Mouse (Mus musculus) thymus, adult 18-20 months (tissue): ENCODE measurements around the gene Gm20390.
"Not testable (repeated sequence)": the region's sequence is repeated elsewhere in the genome, so short reads cannot be mapped to it uniquely, and the experiment has no call there.

Source experiments
- DNase-seq, 2 experiments: peaks; one replicate each; pipeline ENCODE4 v3.0.0; 2022; ENCODE audit warnings: mixed read lengths in 2 of 2

The Gm20390 gene

DNA sequence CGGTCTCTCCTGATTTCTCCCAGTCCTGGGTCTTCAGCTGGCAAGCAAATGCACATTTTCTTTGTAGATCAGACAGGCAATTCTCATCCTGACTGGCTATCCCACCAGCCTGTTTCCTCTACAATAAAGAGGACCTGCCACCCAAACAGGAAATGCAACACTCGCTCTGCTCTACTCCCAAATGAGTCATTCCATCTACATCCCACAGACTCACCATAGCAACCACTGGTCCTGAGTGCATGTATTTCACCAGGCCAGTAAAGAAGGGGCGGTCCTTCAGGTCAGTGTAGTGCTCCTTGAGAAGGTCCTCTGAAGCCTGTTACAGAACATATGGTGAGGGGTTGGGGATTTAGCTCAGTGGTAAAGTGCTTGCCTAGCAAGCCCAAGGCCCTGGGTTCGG lies 5.1 kb downstream of the Gm20390 start:
- no peak for DNase-seq

DNA sequence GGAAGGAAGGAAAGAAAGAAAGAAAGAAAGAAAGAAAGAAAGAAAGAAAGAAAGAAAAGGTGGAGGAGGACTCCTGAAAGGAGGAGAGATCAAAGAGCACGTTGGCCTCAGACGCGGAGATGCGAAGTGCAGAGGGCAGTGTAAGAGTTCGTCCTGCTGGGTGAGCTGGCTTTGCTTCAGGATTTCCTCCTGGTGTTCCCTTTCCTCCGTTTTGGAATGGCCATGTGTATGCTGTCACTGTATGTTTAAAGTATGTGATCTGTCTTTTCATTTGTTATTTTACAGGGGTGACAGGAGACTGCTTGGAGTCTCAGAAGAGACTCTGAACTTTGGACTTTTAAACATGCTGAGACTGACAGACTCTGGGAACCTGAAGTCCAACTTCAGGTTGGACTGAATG lies 6.6 kb downstream of the Gm20390 start:
- DNase-seq = no peak

DNA sequence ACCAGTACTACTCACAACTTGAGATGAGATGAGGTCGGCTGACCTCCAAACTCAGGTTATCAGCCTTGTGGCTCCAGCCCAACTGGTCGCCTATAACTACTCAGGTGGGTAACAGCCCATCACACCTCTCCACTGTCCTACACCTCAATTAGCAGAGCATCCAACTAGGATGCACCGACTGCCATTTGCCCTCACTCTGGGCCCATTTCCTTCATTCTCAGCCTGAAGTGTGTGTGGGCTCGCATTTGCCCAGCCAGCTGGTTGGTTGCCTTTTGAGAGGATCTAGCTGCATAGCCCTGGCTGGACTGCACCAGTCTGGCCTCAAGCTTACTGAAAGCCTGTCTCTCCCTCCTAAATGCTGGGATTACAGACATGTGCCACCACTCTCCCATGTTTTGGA lies 10.3 kb downstream of the Gm20390 start:
- no peak for DNase-seq

DNA sequence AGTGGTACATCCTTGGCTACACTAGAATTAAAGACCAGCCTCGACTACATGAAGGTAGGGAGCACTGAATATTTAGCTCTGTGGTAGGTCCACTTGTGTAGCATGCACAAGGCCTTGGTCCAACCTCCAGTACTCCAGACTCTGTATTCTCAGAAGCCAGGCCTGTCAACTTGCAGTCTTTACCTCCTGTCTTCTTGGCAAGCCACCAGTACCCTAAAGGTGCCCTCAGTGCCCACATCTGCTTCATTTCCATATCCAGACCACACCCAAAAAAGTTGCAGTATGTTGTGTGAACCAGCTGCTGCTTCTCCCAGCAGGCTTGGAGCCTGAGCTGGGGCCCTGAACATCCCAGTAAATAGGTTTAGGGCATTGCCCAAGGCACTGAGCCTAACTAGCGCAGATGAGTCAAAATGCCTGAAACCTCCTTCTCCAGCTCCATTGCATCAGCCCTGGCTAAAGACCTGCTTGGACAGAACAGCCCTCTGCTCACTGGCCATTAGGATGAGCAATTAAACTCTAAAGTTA lies 11.0 kb downstream of the Gm20390 start:
- DNase-seq = no peak

DNA sequence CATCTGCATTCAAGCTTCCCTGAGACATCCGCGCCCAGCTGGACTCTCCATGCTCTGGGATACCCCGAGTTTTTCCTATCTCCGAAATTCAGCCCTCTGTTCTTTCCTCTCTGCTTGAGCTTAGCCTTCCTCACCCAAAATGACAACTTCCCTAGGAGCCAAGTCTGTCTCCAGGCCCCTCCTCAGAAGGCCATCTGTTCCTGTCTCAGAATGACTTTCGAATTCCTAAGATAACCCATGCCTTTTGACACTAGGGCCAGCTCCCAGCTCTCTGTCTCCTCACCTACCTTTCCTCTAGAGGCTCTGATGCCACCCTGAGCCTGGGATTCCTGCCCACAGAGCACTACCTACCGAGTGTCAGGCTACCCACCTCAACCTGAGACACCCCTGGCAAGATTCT lies 11.9 kb downstream of the Gm20390 start, which contains the start of gene Nme2:
Nme2 (minus strand) TSS at position 101 of the 400 bp plus-strand sequence.
- no peak for DNase-seq

DNA sequence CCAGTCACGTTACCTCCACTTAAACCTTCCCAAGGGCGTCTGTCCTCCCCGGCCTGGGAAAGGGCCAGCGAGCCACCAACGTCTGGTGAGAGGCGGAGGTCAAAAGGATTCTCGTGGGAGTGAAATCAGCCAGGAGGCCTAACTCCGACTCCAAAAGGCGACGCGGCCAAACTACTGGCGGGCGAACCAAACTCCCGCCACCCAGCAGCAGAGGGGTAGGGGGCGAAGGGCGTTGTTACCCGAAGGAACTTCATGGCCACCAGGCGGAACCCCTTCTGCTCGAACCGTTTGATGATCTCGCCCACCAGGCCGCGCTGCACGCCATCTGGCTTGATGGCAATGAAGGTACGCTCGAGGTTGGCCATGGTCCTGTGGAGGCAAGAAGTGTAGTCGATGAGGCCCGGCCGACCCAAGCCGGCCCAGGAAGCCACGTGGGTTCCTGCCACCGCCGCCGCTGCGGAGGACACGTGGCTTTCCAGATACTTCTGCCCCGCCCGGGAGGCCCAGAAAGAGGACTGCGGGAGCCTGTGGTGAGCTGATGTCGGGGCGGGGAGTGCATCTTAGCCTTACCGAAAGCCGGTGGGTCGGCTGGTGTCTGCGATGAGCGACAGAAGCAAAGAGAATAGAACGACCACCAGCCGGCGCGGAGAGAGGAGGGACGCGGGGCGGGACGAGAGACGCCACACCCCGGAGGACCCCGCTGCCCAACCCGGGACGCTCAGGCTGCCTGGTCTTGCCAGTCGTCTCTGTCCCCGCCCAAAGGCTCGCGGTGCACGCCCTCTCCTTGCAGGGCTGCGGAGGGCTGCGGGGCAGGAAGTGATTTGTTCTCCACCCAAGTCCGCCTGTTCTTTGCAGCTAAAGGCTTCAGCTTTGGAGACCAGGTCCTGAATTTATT lies 12.6 kb downstream of the Gm20390 start:
- peak; percentile 90 to 94 for DNase-seq

DNA sequence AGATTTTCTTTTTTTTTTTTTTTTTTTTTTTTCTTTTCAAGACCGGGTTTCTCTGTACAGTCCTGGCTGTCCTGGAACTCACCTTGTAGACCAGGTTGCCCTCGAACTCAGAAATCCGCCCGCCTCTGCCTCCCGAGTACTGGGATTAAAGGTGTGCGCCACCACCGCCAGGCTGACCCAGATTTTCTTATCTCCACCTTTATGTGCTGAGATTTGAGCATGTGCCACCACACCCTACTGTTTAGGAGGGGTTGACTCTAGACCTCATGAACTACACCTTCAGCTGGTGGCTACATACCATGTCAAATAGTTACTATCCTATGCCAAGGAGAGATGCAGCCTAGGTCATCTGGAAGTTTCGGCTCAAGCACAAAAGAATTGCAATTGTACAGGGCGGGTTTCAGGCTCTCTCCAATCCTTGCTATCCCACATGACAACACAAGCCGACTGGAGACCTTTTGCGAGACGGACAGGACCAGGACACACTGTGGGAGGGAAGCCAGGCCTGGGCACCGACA lies 13.3 kb downstream of the Gm20390 start:
- no peak for DNase-seq

DNA sequence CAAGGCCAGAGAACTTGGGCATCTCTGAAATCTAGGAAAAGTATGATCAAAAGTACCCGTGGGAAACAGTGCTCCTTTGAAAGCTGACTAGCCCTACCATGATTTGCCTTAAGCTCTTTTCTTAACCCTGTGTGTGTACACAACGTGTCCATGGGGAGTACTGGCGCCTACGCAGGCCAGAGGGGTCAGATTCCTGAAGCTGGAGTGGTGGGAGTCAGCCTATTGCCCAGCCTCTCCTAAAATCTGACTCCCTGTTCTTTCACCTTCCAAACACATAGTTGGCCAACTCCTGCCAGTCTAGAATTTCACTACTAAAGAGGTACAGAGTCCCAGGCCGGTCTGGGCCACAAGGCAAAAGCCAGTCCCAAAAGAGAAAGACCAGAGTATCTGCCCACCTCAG lies 15.7 kb downstream of the Gm20390 start:
- no peak for DNase-seq

DNA sequence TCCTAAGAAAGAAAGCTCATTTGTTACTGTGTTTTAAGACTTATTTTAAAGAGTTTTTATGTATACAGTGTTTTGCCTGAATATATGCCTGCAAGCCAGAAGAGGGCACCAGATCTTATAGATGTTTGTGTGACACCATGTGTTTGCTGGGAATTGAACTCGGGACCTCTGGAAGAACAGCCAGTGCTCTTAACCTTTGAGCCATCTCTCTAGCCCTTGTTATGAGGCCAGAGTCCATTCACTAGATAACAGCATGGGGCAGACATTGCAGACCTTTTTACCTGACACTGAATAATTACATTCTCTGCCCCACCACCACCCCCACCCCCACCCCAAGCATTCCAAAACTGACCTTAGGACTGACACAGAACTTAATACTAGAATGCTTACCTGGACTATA lies 18.0 kb downstream of the Gm20390 start:
- no peak for DNase-seq

DNA sequence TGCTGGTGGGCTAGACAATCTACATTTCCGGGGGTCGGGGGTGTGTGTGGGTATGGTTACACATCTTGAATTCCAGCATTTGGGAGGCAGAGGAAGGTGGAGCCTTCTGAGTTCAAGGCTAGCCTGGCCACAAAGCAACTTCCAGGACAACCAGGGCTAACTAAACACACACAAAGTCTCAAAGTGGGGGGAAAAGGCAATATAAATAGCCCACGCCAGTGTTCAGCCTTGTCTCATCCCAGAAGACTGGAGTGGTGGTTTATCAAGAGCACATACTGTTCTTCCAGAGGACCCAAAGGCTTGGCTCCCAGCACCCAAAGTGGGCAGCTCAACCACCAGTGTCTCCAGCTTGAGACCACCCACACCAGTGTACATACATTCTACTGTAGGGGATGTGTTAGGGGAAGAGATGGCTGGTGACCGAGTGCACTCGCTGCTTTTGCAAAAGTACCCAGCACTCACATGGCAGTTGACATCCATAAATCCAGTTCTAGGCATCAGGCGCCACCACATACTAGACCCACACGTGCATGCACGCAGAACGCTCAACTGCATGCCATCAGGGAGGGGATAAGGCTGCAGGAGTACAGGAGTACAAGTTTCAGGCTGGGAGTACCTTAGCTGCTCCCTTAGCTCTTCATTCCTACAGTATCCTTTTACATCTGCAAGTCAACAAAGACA lies 19.1 kb downstream of the Gm20390 start:
- DNase-seq = no peak

DNA sequence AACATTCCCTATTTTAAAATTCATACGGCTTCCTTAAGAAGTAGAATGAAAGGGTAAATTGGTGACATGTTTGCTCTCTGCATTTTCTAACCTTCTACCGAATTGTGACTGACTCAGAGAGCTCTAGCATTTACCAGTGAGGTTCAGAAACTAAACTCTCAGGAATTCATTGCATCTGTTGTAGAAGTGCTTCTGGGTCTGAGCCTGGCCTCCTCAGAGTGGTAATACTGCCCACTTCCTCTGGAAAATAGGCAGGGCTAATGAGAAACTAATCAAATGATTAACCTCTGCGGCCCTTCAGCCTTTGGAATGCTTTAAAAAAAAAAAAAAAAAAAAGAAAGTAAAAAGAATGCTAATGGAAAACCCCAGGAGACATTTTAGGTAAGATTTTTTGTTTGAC lies 23.1 kb downstream of the Gm20390 start:
- DNase-seq = no peak

DNA sequence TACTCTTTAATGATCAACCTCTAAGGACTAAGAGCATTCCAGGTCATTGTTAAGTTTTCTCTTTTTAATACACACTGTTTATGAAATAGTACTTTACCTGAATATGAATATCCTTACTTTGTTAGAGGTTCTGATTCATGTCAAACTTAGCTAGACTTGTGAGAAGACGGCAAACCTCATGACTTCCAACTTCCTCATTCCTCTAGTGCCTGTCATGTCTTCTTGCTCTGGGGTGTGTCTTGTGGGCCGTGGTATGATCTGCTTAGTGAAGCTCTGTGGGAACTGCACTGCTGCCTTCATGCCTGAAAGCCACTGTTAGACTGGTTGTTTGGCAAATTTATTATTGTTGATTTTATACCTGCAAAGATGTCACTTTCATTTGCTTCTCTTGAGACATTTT lies 27.2 kb downstream of the Gm20390 start:
- no peak for DNase-seq

DNA sequence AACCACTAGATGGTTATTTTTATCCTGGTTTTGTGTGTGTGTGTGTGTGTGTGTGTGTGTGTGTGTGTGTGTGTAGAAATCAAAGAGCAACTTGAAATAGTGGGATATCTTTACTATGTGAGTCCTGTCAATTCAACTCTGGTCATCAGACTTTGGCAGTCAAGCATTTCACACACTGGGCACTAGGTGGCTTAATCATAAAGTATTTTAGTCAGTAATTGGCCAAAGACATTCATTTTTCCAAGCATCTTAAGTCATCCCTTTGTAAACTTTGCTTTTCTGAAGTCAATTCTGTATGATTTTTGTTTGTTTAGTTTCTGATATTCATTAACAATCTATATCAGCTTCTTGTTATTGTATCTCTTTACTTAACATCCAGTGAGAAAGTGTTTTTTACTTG lies 39.0 kb downstream of the Gm20390 start:
- DNase-seq = no peak

DNA sequence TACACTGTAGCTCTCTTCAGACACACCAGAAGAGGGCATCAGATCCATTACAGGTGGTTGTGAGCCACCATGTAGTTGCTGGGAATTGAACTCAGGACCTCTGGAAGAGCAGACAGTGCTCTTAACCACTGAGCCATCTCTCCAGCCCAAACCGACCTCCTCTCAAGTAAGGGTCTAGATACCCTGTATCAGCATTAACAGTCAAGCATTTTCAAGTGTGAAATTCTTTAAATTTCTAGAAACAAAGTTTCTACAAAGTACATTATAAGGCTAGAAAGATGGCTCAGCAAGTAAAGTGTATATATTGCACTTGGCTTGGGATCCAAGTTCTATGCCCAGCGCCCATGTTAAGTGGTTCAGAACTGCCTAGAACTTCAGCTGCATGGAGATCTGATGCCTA lies 53.1 kb downstream of the Gm20390 start:
- DNase-seq = not testable (repeated sequence)

DNA sequence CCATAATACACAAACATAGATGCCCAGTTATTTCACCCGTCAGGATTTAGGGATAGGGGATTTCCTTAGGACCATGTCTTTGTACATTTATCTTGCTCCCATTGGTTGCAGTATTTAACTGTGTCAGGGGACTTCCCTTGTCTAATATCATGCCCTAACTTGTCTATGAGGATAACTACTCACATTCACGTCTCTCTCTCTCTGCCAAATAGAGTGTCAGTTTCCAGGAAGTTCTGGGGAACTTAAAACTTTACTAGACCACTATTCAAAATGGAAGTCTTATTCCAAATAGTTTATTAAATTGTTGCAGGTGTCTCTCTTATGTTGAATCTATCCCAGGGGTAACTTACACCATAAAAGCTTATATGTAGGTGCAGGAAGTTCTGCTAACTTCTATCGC lies 56.5 kb downstream of the Gm20390 start:
- no peak for DNase-seq

DNA sequence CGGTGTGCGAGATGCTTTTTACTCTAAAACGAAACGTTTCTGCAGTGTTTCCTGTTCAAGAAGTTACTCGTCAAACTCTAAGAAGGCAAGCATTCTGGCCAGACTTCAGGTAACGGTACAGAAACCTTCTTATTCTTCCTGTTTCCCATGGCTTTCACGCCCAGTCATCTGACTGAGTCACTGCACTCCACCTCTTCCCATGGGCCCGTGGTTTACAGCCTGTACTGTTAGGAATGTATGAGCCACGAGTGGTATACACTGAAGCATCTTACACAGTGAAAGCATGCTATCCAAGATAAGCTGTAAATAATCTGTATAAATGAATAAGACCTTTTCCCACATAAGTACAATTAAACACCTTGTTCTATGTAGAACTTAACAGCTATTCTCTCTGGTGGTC lies 59.3 kb downstream of the Gm20390 start:
- no peak for DNase-seq

DNA sequence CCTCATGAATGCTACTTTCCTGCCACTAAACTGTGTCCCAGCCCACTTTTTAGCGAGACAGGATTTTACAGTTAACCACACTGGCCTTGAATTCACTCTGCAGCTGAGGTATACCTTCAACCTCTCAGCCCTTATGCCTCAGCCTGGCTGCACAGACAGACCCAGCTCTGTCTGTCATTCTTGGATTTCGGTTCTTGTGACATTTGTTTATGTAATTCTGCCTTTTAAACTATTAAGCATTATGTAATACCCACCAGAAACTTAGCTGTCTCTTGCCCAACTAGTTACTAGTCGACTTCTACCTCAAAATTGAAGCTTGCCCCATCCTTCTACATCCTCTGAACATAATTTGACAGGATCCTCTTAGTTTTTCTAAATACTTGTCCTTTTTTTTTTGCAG lies 60.3 kb downstream of the Gm20390 start:
- DNase-seq = no peak

DNA sequence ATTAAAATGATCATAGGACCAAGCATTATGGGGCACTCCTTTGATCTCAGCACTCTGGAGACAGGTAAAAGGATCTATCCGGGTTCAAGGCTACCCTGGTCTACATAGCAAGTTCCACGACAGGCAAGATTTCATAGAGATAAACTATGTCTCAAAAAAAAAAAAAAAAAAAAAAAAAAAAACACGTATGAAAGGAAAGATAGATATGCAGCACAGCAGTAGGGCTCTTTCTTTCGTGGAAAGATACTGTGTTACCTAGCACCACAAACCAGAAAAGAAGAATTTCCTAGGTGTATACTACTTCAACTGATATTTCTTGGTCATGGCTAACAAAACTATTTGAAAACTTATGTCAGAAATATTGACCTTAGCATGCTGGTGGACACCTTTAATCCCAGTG lies 61.3 kb downstream of the Gm20390 start:
- DNase-seq = no peak
